Mouse (Mus musculus) layer of hippocampus, adult 9-11 months (tissue): Measurements from ENCODE around the gene Ppp1r8.
"Not testable (repeated sequence)": the region's sequence is repeated elsewhere in the genome, so short reads cannot be mapped to it uniquely, and the experiment has no call there.

Experiments
- DNase-seq: peaks from one replicate; pipeline ENCODE4 v3.0.0; 2022

Gene Ppp1r8

DNA sequence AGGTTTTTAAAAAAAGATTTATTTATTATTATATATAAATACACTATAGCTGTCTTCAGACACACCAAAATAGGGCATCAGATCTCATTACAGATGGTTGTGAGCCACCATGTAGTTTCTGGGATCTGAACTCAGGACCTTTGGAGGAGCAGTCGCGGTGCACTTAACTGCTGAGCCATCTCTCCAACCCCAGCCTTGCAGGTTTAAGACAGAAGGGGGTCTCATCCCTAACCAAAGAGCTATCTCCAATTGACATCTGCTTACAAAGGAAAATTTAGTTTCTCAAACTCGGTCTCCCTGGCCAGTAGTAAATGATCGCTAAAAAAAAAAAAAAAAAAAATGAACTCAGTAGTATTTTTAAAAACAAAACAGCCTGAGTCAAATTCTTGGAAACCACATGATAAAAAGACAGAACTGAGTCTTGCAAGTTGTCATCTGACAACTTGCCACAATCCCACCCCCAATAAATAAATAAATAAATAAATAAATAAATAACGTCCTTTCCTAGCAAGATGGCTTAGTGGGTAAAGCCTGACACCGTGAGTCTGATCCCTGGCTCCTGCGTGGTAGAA, 36.3 kb downstream of the Ppp1r8 start:
- DNase-seq = no peak

- DNase-seq = no peak
These were observed 37.3 kb downstream of the Ppp1r8 start for GRCm38 (mm10) chr4:132805599-132806197.

DNA sequence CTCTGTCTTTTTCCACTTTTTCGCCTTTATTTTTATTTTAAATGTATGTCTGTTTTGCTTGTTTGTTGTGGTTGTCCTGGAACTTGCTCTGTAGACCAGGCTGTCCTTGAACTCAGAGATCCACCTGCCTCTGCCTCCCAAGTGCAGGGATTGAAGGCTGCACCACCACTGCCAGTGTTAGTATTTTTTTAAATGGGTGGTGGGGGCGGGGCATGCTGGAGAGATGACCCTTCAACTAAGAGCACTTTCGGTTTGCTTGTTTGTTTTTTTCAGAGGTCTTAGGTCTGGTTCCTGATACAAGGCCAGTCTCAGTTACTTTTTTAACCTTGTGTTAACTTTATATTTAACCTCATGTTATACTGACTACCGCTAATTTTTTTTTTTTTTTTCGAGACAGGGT, 37.8 kb downstream of the Ppp1r8 start:
- DNase-seq = no peak

GRCm38 (mm10) chr4:132804331-132804730, 38.6 kb downstream of the Ppp1r8 start:
- DNase-seq = peak; percentile 55

DNA sequence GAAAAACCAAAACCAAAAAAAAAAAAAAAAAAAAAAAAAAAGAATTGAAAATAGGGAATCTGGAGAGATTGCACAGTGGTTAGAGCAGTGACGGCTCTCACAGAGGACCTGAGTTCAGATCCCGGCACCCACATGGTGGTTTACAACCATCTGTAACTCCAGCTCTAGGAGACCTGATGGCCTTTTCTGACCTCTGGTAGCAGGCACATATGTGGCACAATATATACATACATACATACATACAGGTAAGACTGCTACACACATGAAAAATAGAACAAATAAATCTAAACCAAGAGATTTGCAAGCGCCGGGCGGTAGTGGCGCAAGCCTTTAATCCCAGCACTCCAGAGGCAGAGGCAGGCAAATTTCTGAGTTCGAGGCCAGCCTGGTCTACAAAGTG, 39.1 kb downstream of the Ppp1r8 start:
- no peak for DNase-seq

DNA sequence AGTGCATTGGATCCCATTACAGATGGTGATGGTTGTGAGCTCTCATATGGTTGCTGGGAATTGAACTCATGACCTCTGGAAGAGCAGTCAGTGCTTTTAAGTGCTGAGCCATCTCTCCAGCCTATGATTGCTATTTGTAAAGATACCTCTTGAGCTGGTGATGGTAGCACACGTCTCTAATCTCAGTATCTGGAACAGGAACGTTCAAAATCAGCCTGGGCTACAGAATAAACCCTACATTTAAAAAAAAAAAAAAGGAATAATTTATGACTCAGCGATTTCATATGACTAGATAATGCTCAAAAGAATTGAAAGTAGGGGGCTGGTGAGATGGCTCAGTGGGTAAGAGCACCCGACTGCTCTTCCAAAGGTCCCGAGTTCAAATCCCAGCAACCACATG, 39.8 kb downstream of the Ppp1r8 start:
- DNase-seq = no peak

GRCm38 (mm10) chr4:132802171-132802637, 40.8 kb downstream of the Ppp1r8 start:
- no peak for DNase-seq

DNA sequence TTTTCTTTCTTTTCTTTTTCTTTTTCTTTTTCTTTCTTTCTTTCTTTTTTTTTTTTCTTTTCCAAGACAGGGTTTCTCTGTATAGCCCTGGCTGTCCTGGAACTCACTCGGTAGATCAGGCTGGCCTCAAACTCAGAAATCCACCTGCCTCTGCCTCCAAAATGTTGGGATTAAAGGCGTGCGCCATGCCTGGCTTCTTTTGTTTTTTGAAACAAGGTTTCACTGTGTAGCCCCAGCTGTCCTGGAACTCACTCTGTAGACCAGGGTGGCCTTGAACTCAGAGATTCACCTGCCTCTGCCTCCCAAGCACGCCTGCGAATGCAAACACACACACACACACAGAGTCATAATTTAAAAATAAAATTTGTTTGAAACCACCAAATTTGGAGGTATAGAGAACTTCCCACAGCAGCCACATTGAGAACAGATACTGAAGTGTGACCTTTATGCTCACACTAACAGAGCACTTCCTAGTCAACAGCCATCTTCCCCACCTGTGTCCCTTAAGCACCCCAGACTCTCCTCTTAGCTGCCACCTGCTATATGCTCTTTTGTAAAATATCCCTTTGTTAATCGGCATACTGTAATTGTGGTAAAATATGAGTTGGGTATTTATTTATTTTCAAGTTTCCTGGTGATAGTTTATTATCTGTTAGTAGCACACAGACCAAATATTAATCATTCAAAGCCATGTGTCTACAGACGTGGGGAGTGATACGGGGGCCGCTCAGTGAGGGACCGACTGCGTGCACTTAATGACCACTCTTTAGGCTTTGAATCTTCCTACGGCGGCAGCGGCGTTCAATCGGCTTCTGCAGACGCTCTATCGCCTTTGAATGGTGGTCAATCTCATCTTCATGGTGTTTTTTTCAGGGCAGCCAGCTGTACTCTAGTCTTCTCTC, 41.5 kb downstream of the Ppp1r8 start:
- no peak for DNase-seq

DNA sequence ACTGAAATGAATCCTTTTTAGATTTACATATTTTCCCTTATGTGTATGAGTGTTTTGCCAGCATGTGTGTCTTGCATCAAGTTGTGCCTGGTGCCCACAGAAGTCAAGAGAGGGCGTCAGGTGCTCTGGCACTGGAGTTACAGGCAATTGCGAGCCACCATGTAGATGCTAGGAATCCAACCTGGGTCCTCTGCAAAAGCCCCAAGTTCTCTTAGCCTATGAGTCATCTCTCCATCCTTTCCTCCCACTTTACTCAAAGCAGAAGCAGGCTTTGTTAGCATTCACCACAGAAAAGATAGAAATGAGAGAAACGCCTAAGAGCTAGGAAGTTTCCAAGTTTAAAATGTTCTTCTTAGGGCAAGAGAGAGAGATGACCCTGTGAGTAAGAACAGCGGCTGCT, 43.1 kb downstream of the Ppp1r8 start:
- DNase-seq = no peak

- not testable (repeated sequence) for DNase-seq
These were observed 44.3 kb downstream of the Ppp1r8 start for GRCm38 (mm10) chr4:132798666-132799065.

GRCm38 (mm10) chr4:132798028-132798427, 44.9 kb downstream of the Ppp1r8 start:
- DNase-seq = no peak

GRCm38 (mm10) chr4:132797461-132797860, 45.5 kb downstream of the Ppp1r8 start:
- no peak for DNase-seq

- peak; percentile 60 for DNase-seq
These were observed 46.6 kb downstream of the Ppp1r8 start, which contains the start of gene Themis2 for GRCm38 (mm10) chr4:132796196-132796886. Gene Themis2, minus strand, starts transcription at chr4:132796387.

DNA sequence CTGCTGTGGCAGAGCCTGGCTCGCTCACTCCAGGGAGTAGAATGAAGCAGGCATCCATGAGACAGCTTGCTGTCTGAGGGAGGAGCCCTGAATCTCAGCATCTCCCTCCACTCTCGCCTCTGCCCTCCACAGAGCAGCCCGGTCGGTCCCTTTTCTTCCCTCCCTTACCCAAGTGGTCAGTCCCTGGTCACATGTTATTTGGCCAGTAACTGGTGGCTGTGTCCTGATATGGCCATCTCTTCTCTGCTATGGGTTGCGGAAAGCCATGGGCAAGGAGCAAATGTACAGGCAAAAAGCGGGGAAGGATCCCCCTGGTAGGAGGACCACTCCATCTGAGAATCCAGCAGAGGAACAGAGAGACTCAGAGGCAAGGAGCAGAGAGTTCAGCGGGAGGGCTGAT, 47.8 kb downstream of the Ppp1r8 start:
- no peak for DNase-seq

GRCm38 (mm10) chr4:132794760-132795159, 48.2 kb downstream of the Ppp1r8 start:
- DNase-seq = no peak

DNA sequence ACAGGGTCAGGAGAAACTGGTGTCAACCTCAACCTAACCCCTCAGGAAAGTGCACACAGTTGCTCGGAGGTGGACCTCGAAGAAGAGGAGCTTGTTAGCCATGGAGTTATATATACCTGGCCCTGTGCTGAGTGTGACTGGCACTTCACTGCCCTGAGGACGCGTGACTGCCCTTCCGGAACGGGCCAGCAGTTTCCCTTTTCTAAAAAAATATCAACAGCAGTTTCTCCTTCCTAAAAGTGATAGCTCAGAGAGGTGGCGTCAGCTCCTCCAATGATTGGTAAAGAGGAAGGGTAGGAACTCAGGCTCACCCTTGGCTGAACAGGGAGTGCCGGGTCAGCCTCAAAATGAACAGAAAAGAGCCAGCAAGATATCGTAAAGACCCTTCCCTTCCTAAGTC, 48.9 kb downstream of the Ppp1r8 start:
- DNase-seq = peak; percentile 44

DNA sequence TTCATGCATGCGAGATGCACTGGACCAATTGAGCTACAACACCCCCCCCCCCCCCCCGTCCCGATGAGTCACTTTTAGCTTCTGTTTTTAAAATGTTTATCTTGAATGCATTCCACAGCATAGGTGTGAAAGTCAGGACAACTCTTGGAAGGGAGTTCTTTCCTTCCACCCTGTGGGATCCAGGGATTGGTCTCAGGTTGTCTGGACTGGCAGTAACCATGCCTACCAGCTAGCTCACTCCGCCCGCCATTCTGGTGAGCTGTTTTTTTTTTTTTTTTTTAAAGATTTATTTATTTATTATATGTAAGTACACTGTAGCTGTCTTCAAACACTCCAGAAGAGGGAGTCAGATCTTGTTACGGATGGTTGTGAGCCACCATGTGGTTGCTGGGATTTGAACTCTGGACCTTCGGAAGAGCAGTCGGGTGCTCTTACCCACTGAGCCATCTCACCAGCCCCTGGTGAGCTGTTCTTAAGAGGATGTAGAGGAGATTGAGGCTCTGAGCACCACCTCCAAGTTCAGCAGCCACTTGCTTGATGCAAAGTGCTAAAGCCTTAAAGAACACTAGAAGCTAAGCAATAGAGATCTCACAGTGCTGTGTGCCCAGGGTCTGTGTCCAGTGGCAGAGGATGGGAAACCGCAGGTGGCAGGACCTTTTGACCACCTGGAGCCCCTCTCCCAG, 49.5 kb downstream of the Ppp1r8 start:
- not testable (repeated sequence) for DNase-seq

DNA sequence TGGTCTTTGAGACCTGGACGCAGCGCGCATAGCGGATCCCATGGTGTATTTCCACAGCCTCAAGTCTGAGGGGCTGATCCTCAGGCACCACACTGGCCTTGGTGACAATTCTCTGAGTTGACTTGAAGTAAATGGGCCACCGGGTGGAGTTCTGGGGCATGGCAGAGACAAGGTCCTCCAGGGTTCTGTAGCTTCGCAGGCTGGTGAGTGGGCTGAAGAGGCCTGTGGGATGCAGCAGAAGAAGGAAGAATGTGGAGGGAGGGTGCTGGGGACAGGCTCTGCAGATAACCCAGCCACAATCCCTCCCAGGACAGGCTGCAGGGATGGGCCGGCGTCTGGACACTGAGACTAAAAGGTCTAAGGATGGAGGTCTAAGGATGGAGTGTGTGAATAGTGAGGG, 53.2 kb downstream of the Ppp1r8 start:
- DNase-seq = no peak

GRCm38 (mm10) chr4:132785228-132785627, 57.7 kb downstream of the Ppp1r8 start:
- DNase-seq = no peak

GRCm38 (mm10) chr4:132783732-132784131, 59.2 kb downstream of the Ppp1r8 start:
- no peak for DNase-seq

DNA sequence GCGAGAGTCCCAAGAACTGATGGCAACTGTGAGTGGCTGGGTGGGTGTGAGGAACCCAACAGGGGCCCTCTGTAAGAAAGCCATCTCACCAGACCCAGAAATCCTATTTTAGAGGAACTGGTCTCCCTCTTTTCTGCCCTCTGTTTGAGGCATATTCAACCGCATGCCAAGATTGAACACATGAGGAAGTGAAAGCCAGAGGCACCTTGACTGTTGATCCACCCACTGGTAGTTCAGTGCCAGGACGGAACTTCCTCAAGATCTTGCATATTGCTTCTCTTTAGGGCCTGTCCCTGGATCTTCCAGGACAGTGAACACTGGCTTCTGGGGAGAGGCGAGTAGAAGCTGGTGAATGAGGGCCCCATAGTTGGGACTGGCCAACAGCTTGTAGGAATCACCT, 62.7 kb downstream of the Ppp1r8 start:
- peak; percentile 56 for DNase-seq

DNA sequence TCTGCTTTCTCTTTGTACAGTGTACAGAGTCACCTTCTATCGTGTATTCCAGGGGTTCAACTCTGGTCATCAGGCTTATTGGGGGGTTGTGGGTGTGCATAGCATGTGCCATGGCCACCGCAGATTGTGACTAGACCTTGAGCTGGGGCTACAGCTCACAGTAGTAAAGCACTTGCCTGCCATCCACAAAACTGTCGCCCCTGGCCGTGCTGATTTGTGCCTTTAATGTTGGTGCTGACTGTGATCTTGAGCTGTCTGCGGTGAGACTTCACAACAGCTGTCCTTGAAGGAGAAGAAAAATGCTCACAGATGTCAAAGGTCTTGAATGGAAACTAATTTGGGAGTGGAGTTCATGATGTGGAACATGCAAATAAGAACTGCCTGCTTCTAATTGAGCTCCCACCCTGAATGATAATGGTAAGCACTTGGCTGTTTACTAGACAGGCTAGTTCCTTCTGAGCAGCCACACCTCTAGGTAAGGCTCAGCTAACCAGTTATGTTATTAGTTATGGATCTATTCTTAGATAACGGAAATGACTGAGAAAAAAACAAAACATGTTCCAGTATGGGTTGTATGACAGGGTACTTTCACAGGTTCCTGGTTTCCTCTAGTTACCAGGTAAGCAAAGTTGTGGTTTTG, 64.3 kb downstream of the Ppp1r8 start:
- DNase-seq = no peak
